Mouse (Mus musculus): ENCODE results near the gene Cldn16. TPM values are rescaled to one million over a fixed set of nuclear protein-coding genes. Genes with fewer than 3 reads are reported as not detected.

Cldn16 gene
- polyA plus RNA-seq, 1 experiment from 2014 or later = 0.18 TPM

Other genes with a start within 250 kb of the Cldn16 start
- 4.0 and 4.2 TPM in 2 replicates for gene Cldn1, start 91.3 kb upstream of the Cldn16 start, polyA plus RNA-seq (2016; fragmentation: Nextera tagmentation; extraction: Ambion mirVana)
- not detected in 2 replicates for gene Tmem207, start 63.6 kb downstream of the Cldn16 start, polyA plus RNA-seq (2016; fragmentation: Nextera tagmentation; extraction: Ambion mirVana)
- gene Il1rap, start 118.6 kb downstream of the Cldn16 start, polyA plus RNA-seq (2016; fragmentation: Nextera tagmentation; extraction: Ambion mirVana) = 7.6 and 8.2 TPM in 2 replicates

All from limb, embryonic 12.5 days (tissue).